Mouse (Mus musculus) kidney, embryonic 15.5 days (tissue): Measurements from ENCODE around the gene R3hdm2. TPM values are rescaled to one million over a fixed set of nuclear protein-coding genes. Genes with fewer than 3 reads are reported as not detected.

ENCODE experiments used
- ATAC-seq: fragments of 200-750 bp; cut with Nextera tagmentation; replicated peaks from 2 replicates; pipeline ENCODE4 v1.8.0; 2017; ENCODE audit warnings: moderate TSS enrichment; ENCODE audit not compliant: low FRiP score
- H3K27ac ChIP-seq: fragments of 300-500 bp; sonication (generic); 2 replicates; pipeline ENCODE4 v1.5.1; 2015; ENCODE audit warnings: mild to moderate bottlenecking, inconsistent platforms
- H3K27me3 ChIP-seq: fragments of 300-500 bp; sonication (generic); 2 replicates; pipeline ENCODE4 v1.6.1; 2015; ENCODE audit warnings: inconsistent platforms
- H3K36me3 ChIP-seq: fragments of 300-500 bp; sonication (generic); 2 replicates; pipeline ENCODE4 v1.6.1; 2015; ENCODE audit warnings: inconsistent platforms
- H3K4me1 ChIP-seq: fragments of 300-500 bp; sonication (generic); 2 replicates; pipeline ENCODE4 v1.6.1; 2015; ENCODE audit warnings: inconsistent platforms
- H3K4me2 ChIP-seq: fragments of 300-500 bp; sonication (generic); 2 replicates; pipeline ENCODE4 v1.6.1; 2015; ENCODE audit warnings: moderate library complexity, mild to moderate bottlenecking, inconsistent platforms
- H3K4me3 ChIP-seq: fragments of 300-500 bp; sonication (generic); replicated peaks from 2 replicates; pipeline ENCODE4 v1.5.1; 2015; ENCODE audit warnings: mild to moderate bottlenecking, inconsistent platforms
- H3K9ac ChIP-seq: fragments of 300-500 bp; sonication (generic); 2 replicates; pipeline ENCODE4 v1.6.1; 2015; ENCODE audit warnings: mild to moderate bottlenecking, inconsistent platforms
- H3K9me3 ChIP-seq: fragments of 300-500 bp; sonication (generic); replicated peaks from 2 replicates; pipeline ENCODE4 v1.6.1; 2016; ENCODE audit warnings: inconsistent platforms
- WGBS: fragments of 180-500 bp; shearing (Covaris S2); methylation state at CpG from one replicate; pipeline ENCODE4 v1.1.7; 2015; ENCODE audit warnings: mixed read lengths; 5-methylcytosine and 5-hydroxymethylcytosine counted together
- polyA plus RNA-seq: library from polyadenylated mRNA; unstranded; fragments of >200 nt; fragmentation: Nextera tagmentation; extraction: Ambion mirVana; gene quantifications from 2 replicates; pipeline ENCODE4 v1.2.1, GENCODE M21; 2015

Gene R3hdm2
- 34.7 and 35.9 TPM in 2 replicates for polyA plus RNA-seq

DNA sequence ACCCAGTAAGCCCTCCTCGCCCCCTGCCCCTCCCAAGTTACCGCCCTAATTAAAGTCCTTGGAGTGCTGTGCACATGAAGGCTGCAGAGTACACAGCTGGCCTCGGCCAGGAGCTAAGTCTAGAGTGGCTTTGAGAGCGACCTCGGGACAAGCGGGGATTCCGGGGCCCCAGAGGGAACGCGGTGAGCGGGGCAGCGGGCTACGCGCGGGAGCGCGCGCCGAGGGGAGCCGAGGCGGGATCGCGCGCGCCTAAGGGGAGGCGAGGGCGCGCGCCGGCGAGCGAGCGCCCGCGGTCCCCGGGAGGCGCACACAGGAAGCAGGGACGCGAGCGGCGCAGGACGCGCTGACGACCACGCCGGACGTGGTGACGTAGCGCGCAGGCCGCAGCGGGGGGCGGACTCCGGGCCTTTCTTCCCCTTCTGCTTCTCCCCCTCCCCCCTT is at the start of gene R3hdm2:
TSS of gene R3hdm2 (plus strand) at position 77 of the 441 bp plus-strand sequence.
- peak within 1 kb of the TSS; percentile 96 for H3K27ac ChIP-seq
- peaks cover 14% of the 10 kb centered on the region for H3K4me1 ChIP-seq
- H3K27me3 ChIP-seq: no peaks in the 10 kb centered on the region
- no peaks in the 10 kb centered on the region for H3K36me3 ChIP-seq
- WGBS: under 1% methylated on average over 49 of the region's 53 CpGs
- no peaks in the 10 kb centered on the region for H3K9me3 ChIP-seq
- peak; percentile 97 for ATAC-seq
- peak within 1 kb of the TSS; percentile 71 for H3K4me2 ChIP-seq
- peak within 1 kb of the TSS; percentile 62 for H3K4me3 ChIP-seq
- peak within 1 kb of the TSS; percentile 82 for H3K9ac ChIP-seq

DNA sequence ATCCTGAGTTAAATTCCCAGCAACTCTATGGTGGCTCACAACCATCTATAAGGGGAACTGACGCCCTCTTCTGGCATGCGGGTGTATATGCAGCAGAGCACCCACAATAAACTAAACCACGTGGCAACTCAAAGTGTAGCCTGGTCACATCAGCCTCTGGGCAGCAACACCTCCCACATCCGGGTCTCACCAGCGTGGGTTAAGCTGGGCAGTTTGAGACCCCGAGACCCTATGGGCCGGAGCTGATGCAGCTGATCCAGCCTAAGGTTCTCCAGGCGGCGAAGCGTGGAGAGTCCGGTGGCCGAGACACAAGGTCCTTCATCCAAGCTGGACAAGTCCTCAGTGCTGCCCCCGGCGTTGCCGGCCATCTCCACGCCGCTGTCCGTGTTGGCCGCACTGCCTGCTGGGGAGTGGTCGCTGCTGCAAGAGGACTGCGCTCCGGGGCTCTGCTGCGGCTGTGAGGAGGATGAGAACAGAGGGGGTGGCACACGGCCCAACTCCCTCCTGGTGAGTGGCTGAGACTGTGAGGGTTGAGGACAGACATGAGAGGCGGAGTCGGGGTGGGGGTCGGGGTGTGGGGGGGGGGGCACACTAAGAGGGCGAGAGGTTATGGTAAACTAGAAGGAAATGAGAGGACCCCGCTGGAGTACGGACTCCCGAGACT is 47.8 kb upstream of the R3hdm2 start:
- Histone ChIP-seq H3K27me3 (peaks cover 24% of the 10 kb centered on the region), H3K9ac (no peak overlapping the region), H3K9me3 (no peaks in the 10 kb centered on the region), H3K4me1 (0 out of 2 replicates have a peak, but pooled peaks cover 4% of the 10 kb centered on the region), H3K4me2 (peak overlapping the region; percentile 46), H3K36me3 (peaks cover 44% of the 10 kb centered on the region), H3K4me3 (0 out of 2 replicates have a peak overlapping the region, but pooled peaks have one; percentile 10), H3K27ac (no peak overlapping the region)
- no peak for ATAC-seq
- WGBS: 33% methylated on average over 31 of the region's 31 CpGs

DNA sequence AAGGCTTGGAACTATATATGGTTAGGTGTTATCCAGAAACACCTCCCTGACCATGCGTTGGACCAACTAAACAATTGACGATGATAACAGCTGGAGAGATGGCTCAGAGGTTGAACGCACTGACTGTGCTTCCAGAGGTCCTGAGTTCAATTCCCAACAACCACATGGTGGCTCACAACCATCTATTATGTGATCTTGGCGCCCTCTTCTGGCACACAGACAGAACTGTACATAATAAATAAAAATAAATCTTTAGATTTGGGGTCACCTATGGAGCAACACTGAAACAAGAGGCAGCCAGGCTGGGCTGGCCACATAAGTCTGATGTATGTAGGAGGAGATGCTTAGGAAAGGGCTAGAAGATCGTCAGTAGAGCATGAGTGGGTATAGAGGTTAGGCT is 47.0 kb upstream of the R3hdm2 start:
- ATAC-seq: no peak
- no peak overlapping the region for H3K4me2 ChIP-seq
- 74% methylated on average over 5 of the region's 5 CpGs for WGBS

DNA sequence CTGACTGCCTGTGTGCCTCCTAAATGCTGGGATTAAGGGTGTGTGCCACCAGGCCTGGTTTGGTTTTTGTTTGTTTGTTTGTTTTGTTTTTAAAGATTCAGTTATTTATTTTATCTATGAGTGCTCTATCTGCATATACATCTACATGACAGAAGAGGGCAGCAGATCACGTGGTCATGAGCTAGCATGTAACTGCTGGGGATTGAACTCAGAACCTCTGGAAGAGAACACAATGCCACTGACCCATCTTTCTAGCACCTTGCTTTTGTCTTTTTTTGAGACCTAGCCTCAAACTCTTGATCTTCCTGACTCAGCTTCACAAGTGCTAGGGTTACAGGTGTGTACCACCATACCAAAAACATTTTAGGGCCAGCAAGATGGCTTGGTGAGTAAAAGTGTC is 44.9 kb upstream of the R3hdm2 start:
- no peak overlapping the region for H3K27ac ChIP-seq
- H3K4me1 ChIP-seq: peaks cover 14% of the 10 kb centered on the region
- no peak overlapping the region for H3K4me2 ChIP-seq
- H3K27me3 ChIP-seq: 0 out of 2 replicates have a peak, but pooled peaks cover 5% of the 10 kb centered on the region
- H3K4me3 ChIP-seq: no peak overlapping the region
- no peaks in the 10 kb centered on the region for H3K9me3 ChIP-seq
- no peak overlapping the region for H3K9ac ChIP-seq
- H3K36me3 ChIP-seq: peaks cover 49% of the 10 kb centered on the region
- WGBS: 78% methylated on average over 1 of the region's 1 CpGs
- no peak for ATAC-seq

More for the DNA sequence above, 47.0 kb upstream of the R3hdm2 start:
- Histone ChIP-seq H3K9me3 (no peaks in the 10 kb centered on the region), H3K27me3 (peaks cover 18% of the 10 kb centered on the region), H3K36me3 (peaks cover 49% of the 10 kb centered on the region), H3K4me3 (no peak overlapping the region), H3K9ac (no peak overlapping the region), H3K27ac (no peak overlapping the region), H3K4me1 (no peaks in the 10 kb centered on the region)

DNA sequence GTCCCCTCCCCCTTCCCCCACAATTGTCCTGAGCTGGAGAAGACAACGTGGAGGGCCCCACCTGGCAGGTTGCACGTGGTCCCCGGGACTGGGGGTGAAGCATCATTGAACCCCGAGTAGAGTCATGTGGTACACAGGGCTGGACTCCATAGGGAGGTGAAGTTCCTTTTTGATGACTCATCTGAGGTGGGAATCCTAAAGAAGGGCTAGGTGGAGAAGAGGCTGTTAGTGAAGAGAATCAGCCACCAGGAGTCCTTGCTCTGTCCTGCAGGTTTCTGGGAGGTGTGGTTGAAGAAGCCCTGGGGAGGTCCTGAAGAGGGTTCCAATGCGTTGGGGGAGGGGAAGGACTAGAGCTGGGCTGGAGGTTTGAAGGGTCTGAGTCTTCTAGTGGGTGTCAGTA is 43.2 kb upstream of the R3hdm2 start:
- ATAC-seq: no peak
- Histone ChIP-seq H3K4me2 (no peak overlapping the region), H3K36me3 (peaks cover 40% of the 10 kb centered on the region), H3K4me3 (no peak overlapping the region), H3K27ac (no peak overlapping the region), H3K27me3 (peaks cover 15% of the 10 kb centered on the region), H3K9me3 (no peaks in the 10 kb centered on the region), H3K9ac (no peak overlapping the region), H3K4me1 (peaks cover 31% of the 10 kb centered on the region)
- 64% methylated on average over 5 of the region's 5 CpGs for whole genome bisulfite sequencing

DNA sequence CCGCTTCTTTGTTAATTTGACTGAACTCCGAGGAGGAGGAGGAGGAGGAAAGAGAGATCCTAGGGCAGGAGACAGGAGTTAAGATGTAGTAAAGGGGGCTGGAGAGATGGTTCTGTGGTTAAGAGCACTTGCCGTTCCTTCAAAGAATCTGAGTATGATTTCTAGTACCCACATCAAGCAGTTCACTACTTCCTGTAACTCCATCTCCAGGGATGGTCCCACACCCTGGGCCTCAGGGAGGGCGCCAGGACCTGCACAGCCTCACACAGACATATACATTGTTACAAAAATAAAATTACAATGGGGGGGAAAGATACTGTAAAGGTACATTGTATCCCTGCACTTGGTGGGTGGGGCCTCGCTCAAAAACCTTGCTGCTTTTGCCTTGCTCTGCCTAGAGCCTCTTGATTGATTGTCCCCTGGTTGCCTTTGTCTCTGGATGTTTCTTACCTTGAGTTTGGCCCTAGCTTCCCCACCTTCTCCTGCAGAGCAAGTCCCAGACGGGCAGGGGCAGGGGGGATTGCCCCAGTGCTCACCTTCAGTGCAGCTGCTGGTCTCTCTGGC is 42.5 kb upstream of the R3hdm2 start:
- Histone ChIP-seq H3K27me3 (peaks cover 17% of the 10 kb centered on the region), H3K27ac (no peak overlapping the region), H3K9me3 (no peaks in the 10 kb centered on the region), H3K4me2 (no peak overlapping the region), H3K4me1 (peaks cover 37% of the 10 kb centered on the region), H3K4me3 (no peak overlapping the region), H3K9ac (no peak overlapping the region), H3K36me3 (peaks cover 37% of the 10 kb centered on the region)
- no peak for ATAC-seq
- 86% methylated on average over 6 of the region's 6 CpGs for WGBS

DNA sequence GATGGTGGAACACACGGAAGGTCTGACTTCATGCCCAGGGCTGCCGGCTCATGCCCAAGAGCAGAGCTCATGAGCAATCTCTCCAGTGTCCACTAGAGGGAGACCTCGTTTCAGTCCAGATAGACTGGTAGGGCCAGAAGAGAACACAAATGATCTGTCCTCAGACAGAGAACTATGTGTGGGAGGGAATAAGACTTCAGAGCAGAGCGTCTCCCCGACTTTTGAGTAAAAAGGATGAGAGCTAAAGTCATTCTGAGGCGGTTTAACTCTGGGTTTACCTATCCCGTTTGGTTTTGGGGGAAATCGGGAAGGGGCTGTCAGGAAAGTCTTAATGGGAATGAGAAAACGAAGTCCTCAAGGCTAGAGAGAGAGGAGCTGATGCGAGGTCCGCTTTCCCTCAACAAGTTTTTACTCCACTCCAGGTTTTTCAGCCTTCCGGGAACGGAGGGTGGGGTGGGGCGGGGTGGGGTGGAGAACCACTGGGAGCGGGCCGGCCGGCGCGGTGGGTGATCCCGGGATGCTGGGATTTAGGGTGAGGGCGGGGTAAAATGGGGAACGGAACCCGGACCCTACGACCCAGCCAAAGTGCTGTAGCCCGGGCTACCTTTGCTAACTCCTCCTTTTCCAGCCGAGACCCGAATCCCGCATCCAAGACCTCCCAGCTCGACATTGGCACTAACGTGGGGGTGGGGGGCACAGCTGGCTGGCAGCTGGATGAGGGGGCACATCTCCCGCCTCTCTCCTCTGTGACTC is 41.0 kb upstream of the R3hdm2 start:
- peak; percentile 68 for ATAC-seq
- Histone ChIP-seq H3K36me3 (peaks cover 25% of the 10 kb centered on the region), H3K27me3 (peaks cover 17% of the 10 kb centered on the region), H3K4me1 (peaks cover 38% of the 10 kb centered on the region), H3K4me2 (peak overlapping the region; percentile 97), H3K4me3 (peak overlapping the region; percentile 61), H3K27ac (peak overlapping the region; percentile 93), H3K9ac (peak overlapping the region; percentile 53), H3K9me3 (no peaks in the 10 kb centered on the region)
- under 1% methylated on average over 27 of the region's 31 CpGs for WGBS

DNA sequence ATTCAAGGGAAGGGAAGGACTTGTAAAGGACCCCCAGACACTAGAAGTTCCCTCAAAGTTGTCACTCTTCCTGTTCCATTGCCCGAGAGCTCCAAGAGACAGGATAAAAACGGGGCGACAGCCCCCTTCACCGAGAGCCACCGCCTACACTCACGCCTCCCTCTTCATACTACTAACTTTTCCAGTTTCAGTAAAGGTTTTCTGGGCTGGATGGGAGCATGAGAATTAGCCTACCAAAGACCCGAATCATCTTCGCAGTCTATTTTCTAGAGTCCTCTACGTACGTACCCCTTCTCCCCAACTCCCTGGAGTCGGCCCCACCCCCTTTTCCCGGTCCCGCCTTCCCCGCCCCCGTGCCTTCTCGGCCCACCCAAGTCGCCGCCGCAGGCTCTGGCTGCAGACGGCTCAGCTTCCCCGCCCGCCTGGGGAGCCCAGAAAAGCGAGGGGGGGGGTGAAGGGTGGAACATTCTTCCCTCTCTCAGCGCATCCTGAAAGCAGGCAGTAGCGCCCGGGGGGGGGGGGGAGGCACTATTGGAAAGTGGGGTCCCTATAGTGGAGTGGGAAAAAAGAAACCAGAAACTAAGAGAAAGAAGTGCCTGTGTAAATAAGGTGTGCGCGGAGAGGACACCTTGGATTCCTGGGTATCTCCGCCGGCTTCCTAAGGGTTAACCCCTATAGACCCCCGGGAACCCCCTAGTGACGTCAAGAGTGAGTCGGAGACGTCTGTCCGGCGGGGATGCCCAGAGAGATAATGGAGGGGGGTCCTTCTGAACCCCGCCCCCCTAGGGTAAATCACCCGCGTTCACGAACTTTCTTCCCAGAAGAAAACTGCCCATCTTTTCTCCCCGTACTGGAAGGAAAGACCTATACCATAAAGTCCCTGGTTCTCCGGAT is 40.2 kb upstream of the R3hdm2 start:
- Histone ChIP-seq H3K27me3 (peaks cover 17% of the 10 kb centered on the region), H3K9me3 (no peaks in the 10 kb centered on the region), H3K36me3 (peaks cover 22% of the 10 kb centered on the region), H3K4me1 (peaks cover 38% of the 10 kb centered on the region), H3K4me2 (peak overlapping the region; percentile 97), H3K4me3 (peak overlapping the region; percentile 61), H3K9ac (peak overlapping the region; percentile 53), H3K27ac (peak overlapping the region; percentile 93)
- under 1% methylated on average over 41 of the region's 42 CpGs for WGBS
- ATAC-seq: peak; percentile 55

DNA sequence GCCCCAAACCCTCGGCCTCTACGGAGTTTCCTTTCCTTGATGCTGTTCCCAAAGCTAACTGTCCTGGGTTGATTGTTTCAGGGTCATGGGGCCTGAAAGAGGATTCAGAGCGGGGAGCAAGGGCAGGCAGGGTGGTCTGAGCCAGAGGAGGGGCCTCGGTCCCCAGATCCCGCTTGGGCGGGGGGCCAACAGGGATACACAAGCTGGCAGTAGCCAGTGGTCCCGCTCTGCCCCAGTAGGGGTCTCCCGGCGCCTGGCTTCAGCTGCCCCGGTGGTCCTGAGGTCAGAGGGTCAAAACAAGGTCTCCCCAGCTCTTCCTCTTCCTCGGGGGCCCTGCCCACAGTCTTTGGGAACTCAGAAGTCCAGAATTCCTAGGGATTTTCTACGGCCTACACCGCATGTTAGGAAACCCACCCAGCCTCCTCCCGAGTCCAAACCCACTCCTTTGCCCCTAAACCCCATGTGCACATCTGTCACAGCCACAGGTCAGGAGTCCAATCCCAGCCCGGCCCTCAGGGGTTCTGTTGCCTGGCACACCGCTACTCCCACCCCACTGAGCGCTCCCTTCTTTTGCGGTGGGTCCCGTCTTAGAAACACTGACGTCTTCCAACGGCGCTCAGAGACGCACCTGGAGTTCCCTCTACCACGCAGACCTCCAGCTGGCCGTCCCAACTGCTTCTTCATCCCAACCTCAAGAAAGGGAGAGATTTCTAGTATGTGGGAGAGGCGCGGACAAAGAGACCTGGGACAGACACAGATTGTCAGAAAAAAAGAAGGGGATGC is 39.4 kb upstream of the R3hdm2 start:
- Histone ChIP-seq H3K9me3 (no peaks in the 10 kb centered on the region), H3K4me3 (peak overlapping the region; percentile 61), H3K4me1 (peaks cover 38% of the 10 kb centered on the region), H3K27ac (peak overlapping the region; percentile 93), H3K27me3 (peaks cover 17% of the 10 kb centered on the region), H3K9ac (peak overlapping the region; percentile 53), H3K36me3 (peaks cover 21% of the 10 kb centered on the region), H3K4me2 (peak overlapping the region; percentile 97)
- WGBS: under 1% methylated on average over 27 of the region's 27 CpGs
- ATAC-seq: no peak; the same call in 1 of the 2 replicates

DNA sequence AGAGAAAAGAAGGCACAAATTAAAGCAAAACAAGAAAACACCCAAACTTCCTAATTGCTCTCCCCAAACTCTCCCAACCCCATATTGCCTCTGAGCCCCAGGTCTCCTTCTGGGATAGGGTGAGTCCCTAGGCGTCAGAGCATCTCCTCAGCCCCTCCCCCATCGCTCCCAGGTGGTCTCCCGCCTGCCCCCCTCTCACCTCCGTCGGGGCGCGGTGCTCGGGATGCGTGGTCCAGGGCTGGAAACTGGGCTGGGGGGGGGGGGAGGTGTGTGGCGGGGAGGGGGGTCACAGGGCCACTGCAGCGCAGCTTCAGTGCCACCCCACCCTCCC is 38.8 kb upstream of the R3hdm2 start:
- peaks cover 17% of the 10 kb centered on the region for H3K27me3 ChIP-seq
- H3K36me3 ChIP-seq: peaks cover 16% of the 10 kb centered on the region
- H3K27ac ChIP-seq: peak overlapping the region; percentile 93
- WGBS: 0% methylated on average over 10 of the region's 11 CpGs
- H3K4me1 ChIP-seq: peaks cover 38% of the 10 kb centered on the region
- H3K9me3 ChIP-seq: no peaks in the 10 kb centered on the region
- H3K4me3 ChIP-seq: peak overlapping the region; percentile 61
- H3K4me2 ChIP-seq: peak overlapping the region; percentile 97
- no peak for ATAC-seq
- H3K9ac ChIP-seq: peak overlapping the region; percentile 53
